Mouse (Mus musculus) layer of hippocampus, postnatal 36 days (tissue): ENCODE results near the gene Lmo7. TPM values are rescaled to one million over a fixed set of nuclear protein-coding genes. Genes with fewer than 3 reads are reported as not detected.

ENCODE experiments used
- DNase-seq, 2 experiments: peaks; one replicate each; pipeline ENCODE4 v3.0.0; 2022
- total RNA-seq, 2 experiments: library from RNA; stranded (reverse); gene quantifications; 2 replicates each; pipeline ENCODE4 v1.2.3; 2021

Gene Lmo7
- total RNA-seq, 2 experiments from 2014 or later, result 123 to 137 TPM

DNA sequence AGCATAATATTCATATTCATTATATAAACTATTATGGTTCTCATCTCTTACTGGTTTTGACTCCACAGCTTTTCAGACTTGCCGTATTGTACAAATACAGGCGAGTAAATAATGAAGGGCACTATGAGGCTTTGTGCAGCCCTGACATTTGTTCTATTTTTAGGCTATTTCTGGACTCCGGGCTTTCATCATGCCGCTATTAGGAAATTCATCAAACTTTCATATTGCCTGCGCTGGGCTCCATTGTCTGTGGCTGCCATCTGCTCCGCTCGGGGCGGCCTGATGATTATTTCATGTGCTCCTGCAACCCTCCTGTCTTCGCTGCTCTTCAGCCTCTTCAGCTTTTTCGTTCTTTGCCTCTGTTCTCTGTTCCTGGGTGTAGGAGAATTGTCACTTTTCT, 50.3 kb downstream of the Lmo7 start:
- no peak for DNase-seq

DNA sequence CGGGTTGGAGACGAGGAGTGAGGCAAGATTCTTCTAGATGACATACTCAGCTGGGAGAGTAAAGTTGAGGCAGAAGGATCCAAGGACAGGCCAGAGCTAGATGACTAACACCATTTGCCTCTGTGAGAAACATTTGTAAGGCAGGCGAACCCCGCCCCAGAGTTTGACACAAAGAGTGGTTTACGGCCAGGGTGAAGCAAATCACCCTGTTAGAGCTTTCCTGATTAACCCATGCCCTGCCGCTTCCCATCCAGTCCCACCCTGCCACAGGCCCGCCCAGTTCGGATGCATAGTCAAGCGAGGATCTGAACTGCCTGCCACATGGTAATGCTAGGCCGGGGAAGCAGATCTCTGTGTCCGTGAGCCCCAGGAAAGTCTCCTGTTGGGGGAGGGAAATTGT, 51.5 kb downstream of the Lmo7 start:
- DNase-seq, result no peak

DNA sequence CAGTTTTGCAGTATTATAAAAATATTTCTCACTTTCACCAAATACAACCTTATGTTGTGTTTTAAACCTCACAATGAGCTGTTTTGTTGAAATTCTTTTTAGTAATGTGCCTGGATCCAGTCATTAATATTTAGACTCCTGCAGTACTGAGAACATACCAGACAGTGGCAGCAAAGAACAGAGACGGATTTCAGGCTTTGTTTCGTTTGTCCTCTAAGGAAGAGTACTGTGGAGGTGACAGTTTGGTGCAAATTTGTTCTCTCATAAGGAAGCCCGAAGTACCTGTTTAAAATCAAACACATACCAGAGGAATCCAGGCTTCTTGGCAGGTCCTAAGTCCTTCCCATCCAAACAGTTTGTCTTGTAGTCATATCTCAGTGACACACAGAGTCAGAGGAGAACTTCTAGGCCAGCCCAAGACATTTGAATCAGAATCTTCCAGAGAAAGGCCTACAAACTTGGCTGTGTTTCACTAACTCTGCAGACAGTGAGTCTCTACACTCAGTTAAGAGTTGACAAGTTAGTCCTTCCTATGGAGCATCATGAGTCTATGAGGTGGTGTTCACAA, 52.3 kb downstream of the Lmo7 start:
- DNase-seq, result peak in 1 of 2 experiments; percentile 14

DNA sequence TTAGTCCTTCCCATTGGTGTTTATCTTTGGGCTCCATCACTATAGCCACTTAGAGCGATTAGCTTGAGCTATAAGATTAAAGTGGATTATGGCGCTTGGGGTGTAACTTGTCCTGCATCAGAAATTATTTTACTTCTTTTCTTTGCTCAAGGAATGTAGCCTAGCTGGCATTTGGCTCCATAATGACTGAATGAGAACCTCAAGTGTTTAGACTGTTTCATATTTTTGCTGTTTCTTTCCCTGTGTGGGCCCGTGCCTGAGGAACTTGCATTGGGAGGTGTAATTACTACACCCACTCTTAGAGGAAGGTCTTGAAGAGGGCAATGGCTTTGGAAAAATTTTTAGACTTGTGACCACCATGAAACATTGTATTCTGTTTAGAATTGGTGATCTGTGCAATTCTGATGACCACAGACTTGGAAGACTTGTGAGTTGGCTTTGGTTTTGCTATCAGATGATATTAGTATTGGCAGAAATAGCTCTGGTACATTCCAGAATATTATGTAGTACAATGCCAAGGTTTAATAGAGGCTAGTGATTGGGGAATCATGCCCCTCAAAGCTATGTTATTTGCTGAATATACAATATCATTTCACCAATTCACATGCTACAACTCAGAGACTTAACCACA, 54.7 kb downstream of the Lmo7 start:
- DNase-seq, result no peak

DNA sequence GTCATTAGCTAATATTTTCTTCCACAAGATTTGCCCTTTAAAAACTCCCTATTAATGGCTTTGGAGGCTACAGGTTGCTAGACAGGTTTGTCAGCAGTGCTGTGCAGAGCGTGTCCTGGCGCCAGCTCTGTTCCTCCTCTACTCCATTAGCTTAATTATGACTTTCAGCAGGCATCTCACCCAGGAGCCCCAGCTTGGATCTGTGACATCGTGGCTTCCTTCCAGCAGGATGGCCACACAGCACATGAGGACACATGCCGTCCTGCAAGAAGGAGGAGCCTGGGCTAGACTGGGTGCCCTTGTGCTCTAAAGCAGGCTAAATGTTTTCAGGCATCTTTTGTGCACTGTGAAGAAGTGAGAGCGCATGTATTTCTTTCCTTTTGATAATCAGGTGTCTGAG, 58.1 kb downstream of the Lmo7 start:
- DNase-seq, result no peak

DNA sequence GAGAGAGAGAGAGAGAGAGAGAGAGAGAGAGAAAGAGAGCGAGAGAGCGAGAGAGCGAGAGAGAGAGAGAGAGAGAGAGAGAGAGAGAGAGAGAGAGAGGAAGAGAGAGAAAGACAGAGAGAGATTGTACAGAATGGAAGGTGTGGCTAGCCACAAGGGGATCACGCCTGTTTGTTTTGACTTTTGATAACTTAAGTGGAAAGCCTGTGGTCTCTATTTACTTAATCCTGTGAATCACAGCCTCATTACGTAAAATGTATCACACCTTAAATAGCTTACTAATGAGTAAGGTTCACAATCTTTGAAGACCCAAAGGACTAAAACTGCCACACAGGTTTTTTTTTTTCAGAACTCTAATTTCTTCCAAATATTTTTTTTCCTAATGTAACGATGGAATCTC, 58.7 kb downstream of the Lmo7 start:
- no peak for DNase-seq

DNA sequence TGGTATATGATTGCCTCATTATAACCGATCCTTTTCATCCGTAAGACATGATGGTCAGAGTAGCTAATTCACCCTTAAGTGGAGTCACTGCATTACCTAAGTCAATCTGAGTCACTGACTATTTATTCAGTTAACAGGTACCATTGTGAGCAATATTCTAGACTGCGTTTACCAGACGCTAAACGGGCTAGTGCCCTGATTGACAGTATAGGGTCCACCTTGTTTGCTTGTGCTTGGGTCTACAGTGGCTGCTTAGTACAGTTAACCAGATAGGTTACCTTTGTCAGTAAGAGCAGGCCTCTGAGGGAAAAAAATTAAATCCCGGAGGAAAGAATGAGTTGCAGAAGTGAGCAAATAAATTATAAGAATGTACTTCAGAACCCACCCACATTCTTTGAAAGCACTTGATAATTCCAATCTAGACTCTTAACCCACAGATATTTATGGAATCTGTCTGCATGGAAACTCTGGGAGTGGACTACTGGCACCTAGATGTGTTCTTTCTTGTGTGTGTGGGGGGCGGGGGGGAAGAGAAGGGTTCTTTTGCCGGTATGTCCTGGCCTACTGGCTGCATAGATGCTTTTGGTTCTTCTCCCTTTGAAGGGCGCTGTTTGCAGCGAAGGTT, 64.9 kb downstream of the Lmo7 start:
- no peak for DNase-seq

DNA sequence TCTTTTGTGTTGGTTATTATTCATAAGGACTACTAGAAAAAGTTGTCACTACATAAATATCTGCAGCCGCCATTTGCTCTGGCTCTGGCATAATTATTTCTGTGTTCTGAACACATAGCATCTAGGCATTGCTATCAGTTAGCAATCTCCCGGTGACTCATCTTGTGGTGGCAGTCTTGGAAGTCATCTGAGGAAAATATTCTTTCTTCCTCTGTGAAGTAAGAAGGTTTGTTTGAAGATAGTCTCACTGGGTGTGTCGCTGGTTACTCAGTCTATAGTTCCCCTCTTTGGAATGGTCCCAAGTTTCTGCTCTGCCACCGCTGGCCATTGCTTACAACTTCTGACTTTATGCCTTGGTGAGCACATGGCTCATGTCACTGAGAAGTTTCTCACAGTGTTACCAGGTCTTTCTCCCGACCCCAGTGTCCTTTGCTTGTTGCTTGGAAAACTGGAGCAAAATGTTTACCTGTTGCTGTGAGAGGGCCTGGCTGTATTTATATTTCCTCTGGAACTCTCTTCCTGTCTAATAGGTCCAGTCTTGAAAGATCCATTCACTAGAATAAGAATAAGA, 68.3 kb downstream of the Lmo7 start:
- no peak for DNase-seq

DNA sequence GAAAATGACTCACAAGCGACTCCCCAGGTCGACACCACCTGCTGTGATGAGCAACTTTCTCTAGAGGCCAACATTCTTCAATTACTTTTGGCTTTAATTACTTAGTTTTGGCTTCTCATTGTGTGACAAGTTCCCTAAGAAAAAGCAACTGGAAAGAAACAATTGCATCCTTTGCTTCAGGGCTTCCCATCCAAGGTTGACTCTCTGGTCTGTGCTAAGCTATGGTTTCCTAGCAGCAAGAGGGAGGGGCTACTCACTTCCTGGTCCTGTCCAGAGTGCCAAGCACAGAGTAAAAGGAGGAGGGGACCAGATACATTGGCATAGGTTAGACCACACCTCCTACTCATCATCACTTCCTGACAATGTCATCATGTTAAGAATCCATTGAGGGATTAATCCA, 69.0 kb downstream of the Lmo7 start:
- DNase-seq, result no peak

DNA sequence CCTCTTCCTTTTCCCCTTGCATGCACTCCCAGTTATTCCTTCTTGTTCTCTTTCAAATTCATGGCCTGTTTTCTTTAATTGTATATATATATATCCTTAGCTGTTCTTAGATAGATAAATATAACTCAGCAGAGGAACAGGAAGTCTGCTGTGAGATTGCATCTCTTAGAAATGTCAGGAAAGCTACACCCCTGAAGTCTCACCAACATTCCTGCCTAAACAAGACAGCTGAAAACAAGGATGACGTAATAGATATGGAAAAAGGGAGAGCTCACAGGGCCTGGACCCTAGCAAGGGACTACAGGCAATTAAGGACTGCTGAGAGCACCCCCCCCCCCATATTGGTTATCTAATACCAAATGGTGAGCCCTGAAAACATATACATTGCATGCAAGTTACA, 71.9 kb downstream of the Lmo7 start:
- DNase-seq, result no peak

DNA sequence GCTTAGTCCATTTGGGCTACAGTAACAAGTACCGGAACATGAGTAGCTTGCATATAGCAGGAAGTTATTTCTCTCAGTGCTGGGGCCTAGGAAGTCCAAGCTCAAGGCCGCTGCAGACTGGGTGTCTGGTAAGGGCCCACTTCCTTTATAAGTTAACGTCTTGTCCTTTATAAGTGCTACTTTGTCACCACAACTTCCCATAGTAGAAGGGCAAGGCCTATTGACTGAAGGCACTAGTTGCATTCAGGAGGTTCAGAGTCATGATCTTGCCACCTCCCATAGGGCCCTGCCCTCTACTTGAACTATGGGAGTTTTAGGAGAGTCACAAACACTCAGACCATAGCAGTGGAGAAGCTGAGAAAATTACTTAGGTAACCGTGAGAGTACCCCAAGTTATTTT, 74.4 kb downstream of the Lmo7 start:
- DNase-seq, result no peak

DNA sequence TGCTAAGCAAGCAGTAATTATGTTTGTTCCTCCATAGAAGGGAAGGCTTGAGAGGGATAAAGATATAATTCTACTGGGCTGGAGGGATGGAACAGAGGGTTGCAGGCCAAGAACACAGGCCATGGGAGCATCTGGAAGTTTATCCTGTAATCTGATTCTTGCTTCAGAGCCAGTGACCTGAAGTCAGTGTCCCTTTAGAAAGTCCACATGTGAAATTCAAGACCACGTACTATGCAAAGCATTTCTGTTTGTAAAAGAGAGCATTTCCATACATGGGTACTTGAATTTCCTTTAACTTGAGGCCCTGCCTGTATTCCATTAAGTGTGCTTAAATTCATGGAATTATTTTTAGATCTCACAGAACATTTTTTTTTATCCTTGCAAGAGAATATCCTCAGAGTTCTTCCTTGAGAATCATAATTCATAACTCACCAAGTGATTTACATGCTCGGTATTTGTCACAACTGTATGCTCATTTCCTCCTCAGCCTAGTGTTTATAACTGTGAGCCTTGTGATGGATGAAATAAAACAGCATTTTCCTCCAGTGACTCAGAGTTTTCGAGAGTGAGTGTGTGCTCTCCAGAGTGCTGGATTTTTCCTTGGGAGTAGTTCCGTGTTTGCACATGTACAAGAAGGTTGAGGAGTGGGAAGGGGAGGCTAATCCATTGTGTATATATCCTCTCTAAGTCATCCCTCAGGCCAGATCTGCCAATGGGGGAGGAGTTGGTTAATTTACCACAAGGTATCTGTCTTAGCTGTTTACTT, 75.0 kb downstream of the Lmo7 start:
- DNase-seq, result no peak

DNA sequence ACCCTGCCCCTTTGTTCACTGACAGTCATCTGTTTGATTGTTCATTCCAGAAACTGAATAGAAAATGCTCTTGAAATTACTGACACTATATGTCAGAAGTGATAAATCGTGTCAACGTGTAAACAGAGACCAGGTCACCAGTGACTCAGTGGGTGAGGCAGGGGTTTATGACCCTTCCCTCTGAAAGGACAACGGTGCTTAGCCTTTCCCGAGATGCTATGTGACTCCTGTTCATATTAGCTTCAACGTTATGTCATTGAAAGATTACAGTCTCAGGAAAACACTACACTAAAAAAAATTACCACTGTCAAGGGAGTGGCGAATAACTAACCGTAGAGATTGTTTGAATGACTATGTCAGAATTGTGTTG, 75.6 kb downstream of the Lmo7 start:
- DNase-seq, result no peak

DNA sequence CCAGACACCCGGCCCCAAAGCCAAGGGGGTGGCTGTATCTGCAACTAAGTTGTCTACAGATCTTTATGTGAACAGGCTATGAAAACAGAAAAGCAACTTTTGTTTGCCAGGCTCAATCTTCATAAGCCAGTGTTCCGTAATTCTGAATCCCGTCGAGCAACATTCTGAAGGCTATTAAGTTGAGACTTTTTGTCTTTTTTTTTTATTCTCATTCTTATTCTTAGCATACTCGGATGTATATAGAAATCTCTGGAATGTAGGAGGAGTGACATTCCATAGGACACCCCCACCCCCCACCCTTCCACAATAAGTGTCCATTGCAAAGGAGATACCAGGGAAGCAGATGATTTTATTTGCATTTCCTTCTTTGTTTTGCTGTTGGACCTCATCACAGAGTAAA, 76.3 kb downstream of the Lmo7 start:
- no peak for DNase-seq

DNA sequence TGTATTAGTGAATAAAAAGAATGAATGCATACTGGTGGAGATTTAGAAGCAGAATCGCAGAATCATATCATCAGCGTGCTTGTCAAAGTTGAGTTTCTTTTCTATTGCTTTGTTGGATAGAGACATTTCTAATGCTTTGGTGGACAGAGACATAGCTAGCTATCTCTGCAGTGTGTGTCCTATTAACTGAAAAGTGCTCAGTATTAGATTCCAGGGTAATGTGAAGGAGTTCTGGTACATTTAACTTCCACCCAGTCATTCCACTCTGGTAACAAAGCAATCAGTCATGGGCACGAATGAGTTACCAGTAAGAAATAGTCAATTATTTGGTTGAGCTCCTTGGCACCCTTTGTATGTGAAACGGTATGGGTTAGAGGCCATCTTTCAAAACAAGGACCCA, 76.8 kb downstream of the Lmo7 start:
- no peak for DNase-seq

DNA sequence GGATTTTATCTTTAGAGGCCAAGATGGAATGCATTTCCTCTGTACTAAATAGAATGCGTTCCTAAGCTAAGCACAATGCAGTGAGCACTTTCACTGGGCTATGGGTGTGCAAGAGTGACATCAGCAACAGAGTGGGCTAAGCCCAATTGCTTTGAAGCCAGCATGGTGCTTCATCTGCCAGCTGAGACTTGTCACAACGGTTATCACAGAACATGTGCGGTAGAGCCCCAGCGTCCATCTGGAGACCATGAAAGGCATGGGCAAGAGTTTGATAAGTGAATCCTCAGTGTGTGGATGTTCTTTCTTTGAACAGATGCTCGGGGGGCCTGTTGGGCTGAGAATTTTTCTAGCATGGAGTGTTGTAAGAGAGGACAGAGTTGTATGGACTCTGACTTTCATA, 86.7 kb downstream of the Lmo7 start:
- no peak for DNase-seq

DNA sequence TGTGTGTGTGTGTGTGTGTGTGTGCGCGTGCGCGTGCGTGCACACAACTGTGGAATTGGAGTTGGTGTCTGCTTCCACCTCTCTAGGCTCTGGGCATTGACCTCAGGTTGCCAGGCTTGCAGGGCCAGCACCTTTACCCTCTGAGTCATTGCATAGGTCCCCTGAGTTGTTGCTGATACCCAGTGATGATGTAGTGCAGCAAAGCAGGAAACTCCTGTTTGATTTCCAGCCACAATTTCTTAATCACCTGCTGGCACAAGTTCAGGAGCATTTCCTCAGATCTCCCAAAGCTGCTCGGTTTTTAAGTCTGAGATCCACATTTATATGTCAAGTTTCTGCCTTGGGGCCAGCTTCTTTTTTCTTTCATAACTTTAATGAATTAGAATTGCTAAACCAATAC, 92.6 kb downstream of the Lmo7 start:
- DNase-seq, result no peak

DNA sequence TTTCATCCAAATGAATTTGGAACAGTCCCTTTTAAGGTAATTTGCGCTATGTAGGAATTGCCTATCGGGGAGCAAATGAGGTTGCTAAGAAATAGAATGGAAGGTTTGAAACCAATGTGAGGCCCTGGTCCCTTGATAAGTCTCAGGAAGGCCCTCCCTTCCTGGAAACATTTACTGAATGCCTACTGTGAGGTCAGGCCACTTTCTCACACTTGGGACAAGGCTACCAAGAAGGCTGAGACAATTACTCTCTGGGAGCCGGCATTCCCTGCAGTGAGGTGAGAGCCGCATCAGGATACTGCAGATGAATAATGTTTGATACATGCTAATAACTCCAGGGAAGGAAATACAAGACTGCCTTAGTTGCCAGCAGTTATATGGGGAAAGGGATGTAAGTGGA, 93.1 kb downstream of the Lmo7 start:
- DNase-seq, result no peak

DNA sequence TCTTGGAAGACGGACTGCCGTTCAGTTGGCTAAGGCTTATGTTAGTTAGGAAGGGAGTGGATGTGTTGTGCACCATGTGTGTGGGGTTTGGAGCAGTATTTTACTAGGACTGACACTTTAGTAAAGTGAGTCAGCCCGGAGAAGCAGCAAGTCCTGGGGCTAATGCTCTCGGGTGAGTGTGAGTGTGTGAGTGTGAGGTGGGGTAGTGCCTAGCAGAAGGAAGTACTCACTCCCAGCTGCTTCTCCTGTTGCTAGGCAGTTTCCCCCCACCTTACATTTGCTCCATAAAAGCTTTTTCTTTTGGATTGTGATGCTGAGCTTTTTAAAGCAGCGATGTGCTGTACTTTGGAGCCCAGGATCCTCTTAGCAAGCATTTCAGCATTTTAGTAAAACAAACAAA, 99.9 kb downstream of the Lmo7 start:
- no peak for DNase-seq

DNA sequence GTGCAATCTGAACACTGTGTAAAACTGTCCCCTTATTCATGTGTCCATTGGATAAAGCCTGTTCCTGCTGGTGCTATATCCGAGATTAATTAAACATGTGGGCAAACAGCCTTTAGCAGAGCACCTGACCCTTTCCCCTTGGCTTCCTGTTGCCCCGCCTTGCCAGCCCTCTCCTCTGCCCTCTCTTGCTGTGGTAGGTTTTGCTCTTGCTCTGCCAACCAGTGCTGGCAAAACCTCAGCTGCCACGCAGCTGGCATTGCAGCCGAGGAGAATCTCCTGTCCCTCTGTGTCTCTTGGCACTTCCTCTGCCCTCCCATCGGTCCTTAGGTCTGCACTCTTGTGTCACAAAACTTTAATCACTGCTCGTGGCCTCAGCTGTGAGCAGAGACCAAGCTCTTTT, 100.4 kb downstream of the Lmo7 start:
- no peak for DNase-seq

DNA sequence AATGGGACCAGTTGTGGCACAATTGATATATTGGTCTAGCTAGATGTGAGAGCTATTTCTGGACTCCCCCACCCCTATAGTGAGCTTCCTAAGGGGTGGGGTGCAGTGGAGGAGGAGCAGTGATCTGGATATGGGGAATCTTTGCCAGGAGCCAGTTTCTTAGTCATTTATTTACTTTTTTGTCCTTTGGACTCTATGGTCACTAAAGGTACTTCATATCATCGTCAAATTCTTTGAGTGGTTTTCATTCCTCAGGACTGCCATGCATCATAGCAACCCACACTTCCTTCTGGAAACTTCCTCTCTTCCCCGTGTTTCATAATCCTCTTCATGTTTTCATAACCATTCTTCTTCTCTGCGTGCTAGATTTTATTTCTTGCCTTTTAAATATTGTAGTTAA, 104.4 kb downstream of the Lmo7 start:
- no peak for DNase-seq

DNA sequence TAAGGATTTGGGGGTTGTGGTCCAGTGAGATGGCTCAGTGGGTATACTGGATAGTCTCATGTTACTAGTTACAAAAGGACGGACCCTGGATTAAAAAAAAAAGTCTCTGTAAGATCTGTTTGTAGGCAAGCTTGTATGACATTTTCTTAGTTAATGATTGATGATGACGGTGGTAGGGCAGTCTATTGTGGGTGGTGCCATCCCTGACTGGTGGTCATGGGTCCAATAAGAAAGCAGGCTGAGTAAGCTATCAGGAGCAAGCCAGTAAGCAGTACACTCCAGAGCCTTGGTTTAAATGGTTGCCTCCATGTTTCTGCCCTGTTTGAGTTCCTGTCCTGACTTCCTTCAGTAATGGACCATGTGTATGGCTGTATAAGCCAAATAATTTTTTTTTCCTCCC, 106.6 kb downstream of the Lmo7 start:
- DNase-seq, result no peak

DNA sequence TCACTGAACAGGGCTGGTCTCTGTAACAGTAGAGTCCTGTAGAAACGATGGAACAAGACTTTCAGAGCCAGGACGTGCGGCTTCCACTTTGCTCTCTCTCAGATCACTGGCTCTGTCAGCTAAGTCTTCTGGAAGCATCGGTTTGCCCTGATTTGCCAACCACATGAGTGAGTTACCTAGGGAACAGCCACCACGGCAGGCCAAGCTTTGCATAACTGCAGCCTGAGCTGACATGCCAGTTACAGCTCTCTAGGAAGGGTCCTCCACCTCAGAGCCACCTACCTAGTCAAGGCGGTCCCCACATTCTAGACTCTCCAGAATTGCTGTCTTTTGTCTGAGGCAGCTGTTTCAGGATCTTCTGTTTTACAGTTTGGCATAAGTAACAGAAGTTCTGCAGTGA, 107.4 kb downstream of the Lmo7 start:
- DNase-seq, result no peak
